Mouse (Mus musculus) liver, embryonic 12.5 days (tissue): ENCODE results near the gene Slc28a2. TPM values are rescaled to one million over a fixed set of nuclear protein-coding genes. Genes with fewer than 3 reads are reported as not detected.
"Not testable (repeated sequence)": the region's sequence is repeated elsewhere in the genome, so short reads cannot be mapped to it uniquely, and the experiment has no call there.

Experiments
- ATAC-seq: fragments of 200-750 bp; cut with Nextera tagmentation; 2 replicates; pipeline ENCODE4 v1.8.0; 2017; ENCODE audit warnings: moderate number of reproducible peaks, mild to moderate bottlenecking, moderate library complexity
- H3K27ac ChIP-seq: fragments of 300-500 bp; sonication (generic); 2 replicates; pipeline ENCODE4 v1.5.1; 2016; ENCODE audit warnings: mild to moderate bottlenecking
- H3K27me3 ChIP-seq: fragments of 300-500 bp; sonication (generic); replicated peaks from 2 replicates; pipeline ENCODE4 v1.6.1; 2016; ENCODE audit warnings: mild to moderate bottlenecking, moderate library complexity
- H3K36me3 ChIP-seq: fragments of 300-500 bp; sonication (generic); 2 replicates; pipeline ENCODE4 v1.6.1; 2016; ENCODE audit warnings: mild to moderate bottlenecking, moderate library complexity
- H3K4me1 ChIP-seq: fragments of 300-500 bp; sonication (generic); 2 replicates; pipeline ENCODE4 v1.6.1; 2016
- H3K4me2 ChIP-seq: fragments of 300-500 bp; sonication (generic); 2 replicates; pipeline ENCODE4 v1.6.1; 2016; ENCODE audit warnings: mild to moderate bottlenecking, moderate library complexity
- H3K4me3 ChIP-seq: fragments of 300-500 bp; sonication (generic); 2 replicates; pipeline ENCODE4 v1.5.1; 2016; ENCODE audit warnings: mild to moderate bottlenecking, moderate library complexity
- H3K9ac ChIP-seq: fragments of 300-500 bp; sonication (generic); 2 replicates; pipeline ENCODE4 v1.6.1; 2016; ENCODE audit warnings: mild to moderate bottlenecking, moderate library complexity
- H3K9me3 ChIP-seq: fragments of 300-500 bp; sonication (generic); replicated peaks from 2 replicates; pipeline ENCODE4 v1.6.1; 2016; ENCODE audit warnings: mild to moderate bottlenecking, moderate library complexity
- WGBS: fragments of 180-500 bp; shearing (Covaris S2); methylation state at CpG from one replicate; pipeline ENCODE4 v1.1.7; 2016; ENCODE audit not compliant: insufficient replicate concordance; 5-methylcytosine and 5-hydroxymethylcytosine counted together
- polyA plus RNA-seq: library from polyadenylated mRNA; unstranded; fragments of >200 nt; fragmentation: Nextera tagmentation; extraction: Ambion mirVana; gene quantifications from 2 replicates; pipeline ENCODE4 v1.2.1, GENCODE M21; 2016

The Slc28a2 gene
- polyA plus RNA-seq, 1 experiment from 2014 or later: 0.35 TPM

GRCm38 (mm10) chr2:122483787-122484186 is 57.5 kb downstream of the Slc28a2 start:
- H3K27ac ChIP-seq, H3K36me3 ChIP-seq, H3K27me3 ChIP-seq, H3K4me1 ChIP-seq, H3K9me3 ChIP-seq, ATAC-seq, H3K4me3 ChIP-seq, H3K9ac ChIP-seq, H3K4me2 ChIP-seq: not testable (repeated sequence)
- 33% methylated on average over 1 of the region's 1 CpGs for WGBS

GRCm38 (mm10) chr2:122484641-122485040 is 58.4 kb downstream of the Slc28a2 start, which contains the start of gene Gm14085:
Gene Gm14085 (plus strand): TSS chr2:122484941.
- no peak within 1 kb of the TSS for H3K9ac ChIP-seq
- no peak for ATAC-seq
- H3K4me3 ChIP-seq: no peak within 1 kb of the TSS
- 70% methylated on average over 1 of the region's 1 CpGs for WGBS
- no peaks in the 10 kb centered on the region for H3K36me3 ChIP-seq
- H3K4me2 ChIP-seq: no peak within 1 kb of the TSS
- no peak within 1 kb of the TSS for H3K27ac ChIP-seq
- H3K4me1 ChIP-seq: no peaks in the 10 kb centered on the region
- H3K9me3 ChIP-seq: no peaks in the 10 kb centered on the region
- no peaks in the 10 kb centered on the region for H3K27me3 ChIP-seq

DNA sequence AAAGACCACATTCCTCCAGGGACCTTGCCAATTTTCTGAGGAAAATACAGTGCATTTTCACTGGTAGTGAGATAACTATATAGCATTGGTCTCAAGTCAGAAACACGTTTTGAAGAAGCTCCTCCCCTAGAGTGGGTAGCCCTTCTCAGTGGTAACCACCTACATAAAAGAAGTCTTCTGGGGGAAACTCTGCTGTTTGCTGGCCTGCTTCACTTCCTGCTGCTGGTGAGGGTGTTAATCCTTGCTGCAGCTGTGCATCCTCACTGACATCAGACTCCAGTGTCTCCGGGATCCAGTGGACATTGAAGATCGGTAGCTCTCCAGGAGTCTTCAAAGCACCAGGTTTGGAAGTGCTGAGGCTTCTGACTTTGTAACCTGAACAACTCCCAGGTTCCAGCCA is 59.4 kb downstream of the Slc28a2 start:
- not testable (repeated sequence) for H3K27me3 ChIP-seq, H3K4me3 ChIP-seq, H3K9ac ChIP-seq, H3K4me1 ChIP-seq, H3K27ac ChIP-seq, H3K4me2 ChIP-seq, H3K9me3 ChIP-seq, ATAC-seq, H3K36me3 ChIP-seq
- WGBS: 31% methylated on average over 3 of the region's 3 CpGs

- H3K9me3 ChIP-seq, H3K4me1 ChIP-seq, H3K4me3 ChIP-seq, H3K4me2 ChIP-seq, H3K36me3 ChIP-seq, H3K27ac ChIP-seq, H3K9ac ChIP-seq, ATAC-seq, H3K27me3 ChIP-seq: not testable (repeated sequence)
Observed at GRCm38 (mm10) chr2:122486122-122486521, 59.8 kb downstream of the Slc28a2 start.

GRCm38 (mm10) chr2:122486674-122487073 is 60.4 kb downstream of the Slc28a2 start:
- Histone ChIP-seq H3K4me1 (no peaks in the 10 kb centered on the region), H3K4me3 (no peak overlapping the region), H3K9ac (no peak overlapping the region), H3K4me2 (no peak overlapping the region), H3K27me3 (no peaks in the 10 kb centered on the region), H3K27ac (no peak overlapping the region), H3K9me3 (no peaks in the 10 kb centered on the region), H3K36me3 (no peaks in the 10 kb centered on the region)
- ATAC-seq: no peak
- whole genome bisulfite sequencing: 58% methylated on average over 2 of the region's 2 CpGs

Other genes starting within 250 kb of the Slc28a2 start
- 0.05 TPM in 1 of 2 replicates, not detected in the other for gene Patl2, start 240.3 kb upstream of the Slc28a2 start, polyA plus RNA-seq
- gene Terb2, start 240.2 kb upstream of the Slc28a2 start, polyA plus RNA-seq: not detected in 2 replicates
- gene Sord, start 191.7 kb upstream of the Slc28a2 start, polyA plus RNA-seq: 159 and 163 TPM in 2 replicates
- gene Duox2, start 128.0 kb upstream of the Slc28a2 start, polyA plus RNA-seq: not detected in 2 replicates
- not detected in 2 replicates for gene Duoxa2, start 127.6 kb upstream of the Slc28a2 start, polyA plus RNA-seq
- gene Duoxa1, start 112.7 kb upstream of the Slc28a2 start, polyA plus RNA-seq: not detected in 2 replicates
- not detected in 2 replicates for gene Duox1, start 110.8 kb upstream of the Slc28a2 start, polyA plus RNA-seq
- gene Shf, start 57.3 kb upstream of the Slc28a2 start, polyA plus RNA-seq: 2.0 TPM in 2 replicates
- gene Gm14085, start 58.5 kb downstream of the Slc28a2 start, polyA plus RNA-seq: not detected in 2 replicates
- gene Gatm, start 184.8 kb downstream of the Slc28a2 start, polyA plus RNA-seq: 19.3 and 19.9 TPM in 2 replicates
- 0.17 and 0.26 TPM in 2 replicates for gene AA467197, start 210.5 kb downstream of the Slc28a2 start, polyA plus RNA-seq